Mouse (Mus musculus): Measurements from ENCODE around the gene 5330417C22Rik.

Gene 5330417C22Rik

GRCm38 (mm10) chr3:108495486-108495885, 40.9 kb downstream of the 5330417C22Rik start:
- TF ChIP-seq GATA4 (IDR thresholded peaks at IDR 0.05; ENCODE audit: insufficient replicate concordance, low read length) = no peak

- TF ChIP-seq GATA4 (IDR thresholded peaks at IDR 0.05; ENCODE audit: insufficient replicate concordance, low read length) = no peak
Measured at GRCm38 (mm10) chr3:108494861-108495474, 41.4 kb downstream of the 5330417C22Rik start.

DNA sequence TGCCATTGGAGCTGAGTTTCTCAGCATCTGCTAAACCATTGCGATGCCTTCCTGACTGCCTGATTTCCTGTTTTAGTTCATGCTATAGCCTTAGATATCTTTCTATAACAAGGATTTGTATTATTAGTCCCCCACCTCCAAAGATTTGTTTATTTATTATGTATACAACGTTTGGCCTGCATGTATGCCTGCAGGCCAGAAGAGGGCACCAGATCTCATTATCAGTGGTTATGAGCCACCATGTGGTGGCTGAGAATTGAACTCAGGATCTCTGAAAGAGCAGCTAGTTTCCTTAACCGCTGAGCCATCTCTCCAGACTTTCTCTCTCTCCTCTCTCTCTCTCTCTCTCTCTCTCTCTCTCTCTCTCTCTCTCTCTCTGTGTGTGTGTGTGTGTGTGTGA, 46.4 kb downstream of the 5330417C22Rik start:
- TF ChIP-seq GATA4 (IDR thresholded peaks at IDR 0.05; ENCODE audit: insufficient replicate concordance, low read length) = no peak

DNA sequence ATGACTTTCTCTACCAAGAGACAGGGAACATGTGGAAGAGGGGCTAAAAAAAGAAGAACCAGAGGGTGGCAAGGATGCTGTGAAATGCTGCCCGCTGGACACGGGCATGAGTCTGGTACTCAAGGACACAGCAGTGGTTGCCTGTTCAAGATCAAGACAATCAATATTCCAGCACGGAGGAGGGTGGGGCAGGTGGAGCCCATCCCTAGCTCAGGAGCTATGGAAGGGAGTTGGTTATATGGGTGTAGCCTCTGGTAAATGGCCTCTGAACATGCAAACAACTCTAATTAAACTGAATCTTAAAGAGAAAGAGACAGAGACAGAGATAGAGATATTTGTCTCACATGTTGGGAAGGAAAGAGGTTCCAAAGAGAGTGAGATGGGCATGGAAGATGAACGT, 51.6 kb downstream of the 5330417C22Rik start:
- no peak for TF ChIP-seq GATA4 (IDR thresholded peaks at IDR 0.05; ENCODE audit: insufficient replicate concordance, low read length)

DNA sequence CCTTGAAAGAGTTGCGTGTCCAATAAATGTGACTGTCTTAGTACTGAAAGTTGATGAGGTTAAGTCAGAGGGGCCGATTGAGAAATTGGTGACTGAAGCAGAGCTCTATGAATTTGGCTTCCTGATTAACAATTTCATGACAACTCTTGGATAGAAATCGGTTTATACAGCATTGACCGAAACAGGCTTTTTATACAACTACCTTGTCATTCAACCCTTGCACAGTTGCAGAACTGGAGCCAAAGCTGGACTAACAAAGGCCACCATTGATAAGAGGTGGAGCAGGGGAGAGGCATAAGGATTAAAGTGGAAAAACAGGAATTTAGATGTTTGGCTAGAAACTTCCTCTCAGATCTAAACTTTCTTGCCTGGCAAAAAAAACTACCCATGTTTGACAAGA, 57.5 kb downstream of the 5330417C22Rik start:
- TF ChIP-seq GATA4 (IDR thresholded peaks at IDR 0.05; ENCODE audit: insufficient replicate concordance, low read length) = no peak

DNA sequence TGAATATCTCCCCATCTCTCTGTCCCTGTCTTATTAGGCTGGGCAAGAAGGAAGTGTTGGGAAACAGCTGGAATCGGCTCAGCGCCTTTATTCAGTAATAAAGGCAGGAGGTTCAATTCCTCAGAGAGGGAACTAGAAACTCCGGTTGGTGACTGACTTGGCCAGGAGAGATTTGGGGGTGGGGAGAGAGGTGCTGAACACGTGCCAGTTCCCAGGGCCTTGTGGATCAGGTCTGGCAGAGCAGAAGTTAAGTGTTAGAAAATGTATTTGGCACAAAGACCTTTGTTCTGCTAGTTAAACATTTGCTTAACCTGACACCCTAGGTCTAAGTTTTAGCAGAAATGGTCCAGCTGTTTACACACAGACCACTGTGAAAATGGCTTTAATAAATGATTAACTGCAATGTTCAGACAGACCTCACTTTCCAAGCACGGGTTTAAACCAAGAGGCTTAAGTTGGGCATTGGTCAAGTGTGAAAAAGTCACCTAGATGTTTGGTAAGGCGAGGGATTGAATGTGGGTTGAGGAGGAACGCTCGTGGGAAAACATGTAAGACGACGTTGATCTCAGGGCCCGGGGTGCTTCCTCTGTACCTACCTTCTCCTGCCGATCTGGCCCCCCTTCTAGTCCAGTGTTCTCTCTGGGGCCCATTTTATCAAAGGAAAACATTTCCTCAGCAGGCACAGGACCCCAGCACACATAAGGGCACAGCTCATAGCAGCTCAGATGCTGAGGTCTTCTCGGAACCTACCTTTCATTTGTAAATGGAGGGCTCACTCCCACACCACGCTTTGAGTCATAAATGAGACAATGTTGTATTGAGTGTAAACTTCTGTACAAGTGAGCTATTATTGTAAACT, 59.3 kb downstream of the 5330417C22Rik start:
- TF ChIP-seq GATA4 (IDR thresholded peaks at IDR 0.05; ENCODE audit: insufficient replicate concordance, low read length) = no peak; the same call in 1 of the 2 replicates

- no peak for TF ChIP-seq GATA4 (IDR thresholded peaks at IDR 0.05; ENCODE audit: insufficient replicate concordance, low read length)
Measured at GRCm38 (mm10) chr3:108475496-108475895, 60.8 kb downstream of the 5330417C22Rik start.

DNA sequence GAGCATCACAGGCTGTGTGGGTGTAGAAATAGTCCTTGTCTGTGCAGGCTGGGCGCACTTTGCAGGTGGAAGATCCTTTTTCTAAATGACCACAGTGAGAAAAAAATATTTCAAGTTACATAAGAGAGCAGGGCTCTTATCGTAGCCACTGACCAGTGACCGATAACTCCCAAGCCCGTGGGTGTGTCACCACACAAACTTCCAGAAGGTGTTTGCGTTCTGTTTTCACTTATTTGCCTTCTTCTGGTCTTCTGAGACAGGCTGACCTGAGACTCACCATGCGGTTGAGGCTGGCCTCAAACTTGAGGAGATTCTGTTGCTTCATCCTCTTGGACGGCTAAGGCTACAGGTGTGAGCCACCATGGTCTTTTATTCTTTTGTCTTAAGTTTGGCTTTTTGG, 61.4 kb downstream of the 5330417C22Rik start:
- no peak for TF ChIP-seq GATA4 (IDR thresholded peaks at IDR 0.05; ENCODE audit: insufficient replicate concordance, low read length)

DNA sequence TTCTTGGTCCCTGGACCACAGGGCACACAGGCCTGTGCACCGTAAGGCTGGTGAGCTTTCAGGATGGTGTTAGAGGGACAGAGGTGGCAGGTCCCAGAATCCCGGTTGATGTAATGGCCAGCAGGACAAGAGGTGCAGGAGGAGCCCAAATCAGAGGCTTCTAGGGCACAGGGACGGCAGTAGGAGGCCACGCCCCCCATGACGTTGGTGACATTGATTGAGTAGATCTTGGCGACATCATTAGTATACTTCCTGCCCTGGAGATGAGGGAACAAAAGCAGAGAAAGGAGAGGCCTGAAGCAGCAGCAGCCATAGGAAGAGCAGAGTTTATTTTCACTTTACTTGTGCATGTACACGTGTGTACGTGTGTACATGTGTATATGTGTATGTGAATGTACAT, 68.6 kb downstream of the 5330417C22Rik start:
- TF ChIP-seq GATA4 (IDR thresholded peaks at IDR 0.05; ENCODE audit: insufficient replicate concordance, low read length) = no peak

DNA sequence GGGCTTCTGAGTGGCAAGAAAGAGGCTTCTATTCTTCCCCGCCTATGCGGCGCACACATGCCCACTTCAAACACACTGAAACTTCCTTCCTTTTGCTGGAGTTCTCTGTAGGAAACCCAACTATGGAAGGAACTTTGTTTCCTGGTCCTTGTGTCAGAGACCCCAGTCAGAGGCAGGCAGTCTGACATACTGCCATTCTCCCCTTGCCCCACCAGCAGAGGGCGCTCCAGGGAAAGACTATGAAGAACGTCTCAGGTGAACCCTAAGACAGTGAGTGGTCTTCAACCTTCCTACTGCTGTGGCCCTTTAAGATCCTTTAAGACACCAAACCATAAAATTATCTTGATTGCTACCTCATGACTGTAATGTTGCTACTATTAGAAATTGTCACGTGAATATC, 69.9 kb downstream of the 5330417C22Rik start:
- no peak for TF ChIP-seq GATA4 (IDR thresholded peaks at IDR 0.05; ENCODE audit: insufficient replicate concordance, low read length)

DNA sequence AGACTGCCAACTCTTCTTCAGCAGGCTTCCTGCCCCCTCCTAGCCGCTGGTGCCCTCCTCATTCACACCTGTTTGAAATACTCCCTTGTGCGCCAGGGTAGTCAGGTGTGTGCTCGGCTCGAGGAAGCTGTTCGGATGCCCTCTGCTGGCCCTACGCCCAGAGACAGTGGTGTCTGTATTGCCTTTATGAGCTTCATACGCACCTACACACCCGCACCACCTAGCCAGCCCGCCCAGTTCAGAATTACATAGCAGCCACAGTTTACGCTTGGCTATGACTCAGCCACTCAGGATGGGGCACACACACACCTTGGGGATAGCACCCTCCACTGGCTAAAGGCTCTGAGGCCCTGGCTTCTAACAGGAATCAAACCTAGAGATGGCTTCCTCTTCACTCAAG, 77.5 kb downstream of the 5330417C22Rik start:
- no peak for TF ChIP-seq GATA4 (IDR thresholded peaks at IDR 0.05; ENCODE audit: insufficient replicate concordance, low read length)

DNA sequence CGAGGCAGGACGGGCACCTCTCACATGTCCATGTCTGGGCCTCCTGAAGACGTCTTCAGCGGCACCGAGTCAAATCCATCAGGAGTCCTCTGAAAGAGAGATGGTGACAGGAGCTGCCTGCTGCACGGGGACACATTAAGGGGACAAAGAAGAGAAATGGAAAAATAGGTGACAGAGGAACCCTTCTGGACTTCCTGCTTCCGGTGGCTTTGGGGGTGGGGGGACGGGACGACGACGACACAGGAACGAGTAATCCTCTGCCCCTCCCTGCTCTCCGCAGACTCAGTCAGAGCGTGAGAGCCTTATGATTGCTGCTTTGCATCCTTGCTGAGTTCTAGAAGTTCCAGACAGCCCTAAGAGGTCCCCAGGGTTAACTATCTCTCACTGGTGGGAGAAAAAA, 78.0 kb downstream of the 5330417C22Rik start:
- no peak for TF ChIP-seq GATA4 (IDR thresholded peaks at IDR 0.05; ENCODE audit: insufficient replicate concordance, low read length)

GRCm38 (mm10) chr3:108454172-108454571, 82.2 kb downstream of the 5330417C22Rik start:
- TF ChIP-seq GATA4 (IDR thresholded peaks at IDR 0.05; ENCODE audit: insufficient replicate concordance, low read length) = no peak

DNA sequence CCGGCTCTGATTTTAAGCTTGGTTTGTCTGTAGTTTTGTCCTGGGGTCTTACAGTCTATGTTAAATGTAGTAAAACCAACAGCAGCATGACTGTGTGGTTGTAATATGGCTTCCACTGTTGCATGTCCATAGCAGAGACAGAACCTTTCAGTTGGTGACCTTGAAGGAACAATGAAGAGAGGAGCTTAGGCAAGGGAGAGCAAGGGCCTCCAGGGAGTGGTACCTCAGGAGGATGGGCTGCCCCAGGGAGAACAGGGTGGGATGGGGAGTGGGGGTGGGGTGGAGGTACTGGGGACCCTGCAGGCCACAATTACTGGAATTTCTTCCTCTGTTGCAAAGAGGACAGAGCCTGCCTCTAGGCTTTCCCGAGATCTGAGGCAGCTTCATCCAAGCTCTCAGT, 84.4 kb downstream of the 5330417C22Rik start:
- TF ChIP-seq GATA4 (IDR thresholded peaks at IDR 0.05; ENCODE audit: insufficient replicate concordance, low read length) = no peak

DNA sequence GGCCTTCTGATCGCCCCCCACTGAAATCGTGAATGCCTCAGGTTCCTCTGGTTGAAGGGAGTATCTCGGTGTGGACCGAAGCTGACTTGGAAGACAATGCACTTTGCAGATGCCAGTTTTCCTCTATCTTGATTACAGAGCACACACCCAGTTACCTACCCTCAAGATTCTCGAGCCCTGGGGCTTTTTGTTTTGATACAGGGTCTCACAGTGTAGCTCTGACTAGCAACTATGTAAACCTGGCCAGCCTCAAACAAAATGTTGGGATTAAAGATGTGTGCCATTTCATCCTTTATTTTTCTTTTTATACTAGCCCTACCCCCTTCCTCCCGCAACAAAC, 91.0 kb downstream of the 5330417C22Rik start:
- TF ChIP-seq GATA4 (IDR thresholded peaks at IDR 0.05; ENCODE audit: insufficient replicate concordance, low read length) = no peak

- no peak; the same call in 1 of the 2 replicates for TF ChIP-seq GATA4 (IDR thresholded peaks at IDR 0.05; ENCODE audit: insufficient replicate concordance, low read length)
Measured at GRCm38 (mm10) chr3:108444698-108445365, 91.5 kb downstream of the 5330417C22Rik start, which contains the start of gene Sars. TSS of gene Sars (minus strand) at chr3:108445209.
